Mouse (Mus musculus) layer of hippocampus, adult 2 months (tissue): ENCODE data around the gene Mapk8ip1. TPM values are rescaled to one million over a fixed set of nuclear protein-coding genes. Genes with fewer than 3 reads are reported as not detected.
"Not testable (repeated sequence)": the region's sequence is repeated elsewhere in the genome, so short reads cannot be mapped to it uniquely, and the experiment has no call there.

ENCODE experiments used
- DNase-seq, 2 experiments: peaks; one replicate each; pipeline ENCODE4 v3.0.0; 2022; ENCODE audit warnings: low spot score in 2 of 2
- H3K27ac ChIP-seq: fragments of 200-600 bp; 2 replicates; pipeline ENCODE4 v1.8.1; 2022
- H3K4me3 ChIP-seq: fragments of 200-600 bp; 2 replicates; pipeline ENCODE4 v1.8.1; 2022; ENCODE audit warnings: mild to moderate bottlenecking
- CTCF ChIP-seq: fragments of 200-600 bp; conservative IDR thresholded peaks from 2 replicates; pipeline ENCODE4 v1.8.1; 2022; ENCODE audit warnings: antibody characterized with exemption, mild to moderate bottlenecking, moderate library complexity
- total RNA-seq, 2 experiments: library from RNA; stranded (reverse); gene quantifications; 2 replicates each; pipeline ENCODE4 v1.2.3; 2021

The Mapk8ip1 gene
- total RNA-seq, 2 experiments from 2014 or later: 338 to 354 TPM

- Histone ChIP-seq H3K4me3 (no peak overlapping the region; the same call in 1 of the 2 replicates), H3K27ac (peak overlapping the region; percentile 94)
- TF ChIP-seq CTCF: no peak
- DNase-seq: no peak
Measured at GRCm38 (mm10) chr2:92423156-92423555, 22.1 kb upstream of the Mapk8ip1 start.

GRCm38 (mm10) chr2:92422388-92423135 is 21.5 kb upstream of the Mapk8ip1 start:
- Histone ChIP-seq H3K4me3 (no peak overlapping the region), H3K27ac (peak overlapping the region; percentile 94)
- no peak for DNase-seq
- peak; percentile 75 for TF ChIP-seq CTCF

GRCm38 (mm10) chr2:92421723-92422387 is 20.8 kb upstream of the Mapk8ip1 start:
- H3K4me3 ChIP-seq: no peak overlapping the region
- no peak for DNase-seq
- no peak for TF ChIP-seq CTCF
- H3K27ac ChIP-seq: peak overlapping the region; percentile 94; the same call in 1 of the 2 replicates

GRCm38 (mm10) chr2:92411705-92412104 is 10.6 kb upstream of the Mapk8ip1 start:
- Histone ChIP-seq H3K4me3 (no peak overlapping the region), H3K27ac (peak overlapping the region; percentile 5; the same call in 1 of the 2 replicates)
- no peak for TF ChIP-seq CTCF
- DNase-seq: no peak

GRCm38 (mm10) chr2:92408309-92409045 is 7.4 kb upstream of the Mapk8ip1 start:
- no peak for DNase-seq
- peak overlapping the region; percentile 37; the same call in 1 of the 2 replicates for H3K27ac ChIP-seq

GRCm38 (mm10) chr2:92405687-92406086 is 4.6 kb upstream of the Mapk8ip1 start:
- H3K27ac ChIP-seq: peak overlapping the region; percentile 62
- no peak for DNase-seq
- TF ChIP-seq CTCF: no peak
- H3K4me3 ChIP-seq: no peak overlapping the region

More at GRCm38 (mm10) chr2:92408309-92409045, 7.4 kb upstream of the Mapk8ip1 start:
- TF ChIP-seq CTCF: no peak
- H3K4me3 ChIP-seq: no peak overlapping the region

- H3K27ac ChIP-seq: peak overlapping the region; percentile 62; the same call in 1 of the 2 replicates
- no peak for DNase-seq
- TF ChIP-seq CTCF: no peak
- no peak overlapping the region for H3K4me3 ChIP-seq
Measured at GRCm38 (mm10) chr2:92404737-92405136, 3.7 kb upstream of the Mapk8ip1 start.

- H3K27ac ChIP-seq: peak overlapping the region; percentile 90
- no peak overlapping the region for H3K4me3 ChIP-seq
- no peak for TF ChIP-seq CTCF
- no peak for DNase-seq
Measured at GRCm38 (mm10) chr2:92403776-92404319, 2.8 kb upstream of the Mapk8ip1 start.

- Histone ChIP-seq H3K27ac (peak overlapping the region; percentile 90), H3K4me3 (no peak overlapping the region)
- no peak for TF ChIP-seq CTCF
- DNase-seq: no peak
Measured at GRCm38 (mm10) chr2:92402591-92403326, 1.7 kb upstream of the Mapk8ip1 start.

GRCm38 (mm10) chr2:92400682-92401081 is 381 bp downstream of the Mapk8ip1 start:
- Histone ChIP-seq H3K4me3 (peak overlapping the region; percentile 84), H3K27ac (peak overlapping the region; percentile 97)
- TF ChIP-seq CTCF: no peak
- no peak for DNase-seq

GRCm38 (mm10) chr2:92399877-92400276 is 1.2 kb downstream of the Mapk8ip1 start:
- H3K4me3 ChIP-seq, H3K27ac ChIP-seq, DNase-seq: not testable (repeated sequence)

- TF ChIP-seq CTCF: no peak
- peak overlapping the region; percentile 48; the same call in 1 of the 2 replicates for H3K27ac ChIP-seq
- no peak overlapping the region for H3K4me3 ChIP-seq
Measured at GRCm38 (mm10) chr2:92397436-92397835, 3.6 kb downstream of the Mapk8ip1 start.

More at GRCm38 (mm10) chr2:92397436-92397835, 3.6 kb downstream of the Mapk8ip1 start:
- DNase-seq: no peak
